Mouse (Mus musculus) layer of hippocampus, adult 9-11 months (tissue): ENCODE measurements at regions not wholly inside any gene's neighbourhood (a gene's known extent, or its start where the extent isn't known, plus 50 kb on each side); places are given as distances from the start of the nearest gene placed in this dataset.
"Not testable (repeated sequence)": the region's sequence is repeated elsewhere in the genome, so short reads cannot be mapped to it uniquely, and the experiment has no call there.

Experiments used
- DNase-seq: peaks from one replicate; pipeline ENCODE4 v3.0.0; 2022

- DNase-seq, result peak; percentile 4
These were observed 169.2 kb upstream of the Hddc2 start for GRCm38 (mm10) chr10:31143856-31144488.

DNA sequence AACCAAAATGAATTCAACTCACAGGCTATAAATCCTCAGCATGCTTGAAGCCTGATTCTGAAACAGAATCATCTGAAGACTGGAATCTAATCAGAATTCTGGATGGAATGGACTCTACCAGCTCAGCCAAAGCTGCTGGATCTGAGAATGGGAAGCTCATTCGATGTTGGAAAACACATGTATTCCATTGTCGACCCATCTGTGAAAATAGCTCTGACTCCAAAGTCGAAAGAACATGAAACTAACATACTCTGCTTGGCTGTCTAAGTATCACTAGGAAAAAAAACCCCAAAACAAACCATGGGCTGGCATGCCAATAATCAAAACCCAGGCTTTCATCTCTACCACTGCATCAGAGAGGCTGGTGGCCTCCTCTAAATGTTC, 168.7 kb upstream of the Hddc2 start:
- no peak for DNase-seq

DNA sequence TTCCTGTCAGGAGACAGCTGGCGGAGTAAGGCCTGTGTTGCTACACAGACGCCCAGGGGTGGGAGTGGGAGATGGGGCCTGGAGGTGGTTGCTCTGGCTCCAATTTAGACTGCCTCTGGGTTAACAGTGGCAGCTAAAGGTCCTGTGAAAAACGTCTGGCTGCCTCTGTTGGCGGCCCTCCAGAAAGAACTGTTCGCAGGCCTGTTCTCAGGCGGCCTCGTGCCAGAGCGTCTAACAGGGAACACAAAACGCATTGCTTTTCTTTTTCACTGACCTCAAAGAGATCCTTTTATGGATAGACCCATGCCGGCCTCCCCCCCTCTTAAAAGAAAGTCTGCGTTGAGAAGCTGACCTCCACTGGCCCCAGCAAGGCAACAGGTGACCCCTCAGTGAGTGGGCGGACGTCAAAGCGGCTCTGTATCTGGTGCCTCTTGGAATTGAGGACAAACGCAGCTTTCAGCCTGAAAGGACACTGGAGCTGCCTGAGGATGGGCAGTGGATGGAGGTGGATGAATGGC, 140.0 kb upstream of the Hddc2 start:
- peak; percentile 69 for DNase-seq

GRCm38 (mm10) chr10:31189577-31189976, 123.6 kb upstream of the Hddc2 start:
- no peak for DNase-seq

DNA sequence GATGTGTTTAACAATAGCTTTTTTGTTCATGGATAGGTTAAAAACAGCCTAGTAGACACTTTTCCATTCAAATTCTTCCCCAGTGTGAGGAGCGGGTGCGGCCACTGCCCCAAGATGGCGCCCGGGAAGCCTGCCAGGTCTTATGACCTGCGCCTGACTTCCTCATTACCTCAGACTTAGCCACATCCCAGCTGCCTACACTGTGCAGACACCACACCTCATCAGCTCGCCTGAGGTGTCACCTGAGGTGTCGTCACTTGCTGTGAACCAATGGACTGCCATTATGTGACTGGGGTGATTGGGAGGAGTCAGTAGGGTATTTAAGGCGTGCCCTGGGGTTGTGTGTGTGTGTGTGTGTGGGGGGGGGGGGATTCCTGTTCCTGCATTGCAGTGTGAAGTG, 101.0 kb upstream of the Hddc2 start:
- not testable (repeated sequence) for DNase-seq

GRCm38 (mm10) chr10:31212778-31213454, 100.3 kb upstream of the Hddc2 start:
- DNase-seq, result no peak

DNA sequence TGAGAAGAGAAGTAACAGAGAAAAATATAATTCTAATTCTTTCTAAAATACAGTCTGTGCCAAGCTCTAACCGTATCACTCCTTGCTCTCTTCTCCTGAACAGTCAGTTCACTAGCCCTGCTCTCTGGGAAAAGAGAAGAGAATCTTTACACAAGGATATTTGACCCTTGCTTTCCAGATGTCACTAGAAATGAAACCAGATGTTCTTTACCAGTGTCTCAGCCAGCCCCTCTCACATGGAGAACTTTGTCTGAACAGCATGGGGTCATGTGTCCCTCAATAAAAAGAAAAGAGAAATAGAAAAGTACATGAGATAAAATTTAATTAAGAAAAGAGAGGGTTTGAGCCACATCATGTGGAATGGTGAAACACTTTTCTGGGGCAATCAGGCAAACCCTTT, 91.3 kb upstream of the Hddc2 start:
- DNase-seq, result no peak

GRCm38 (mm10) chr10:31229078-31229477, 84.1 kb upstream of the Hddc2 start:
- no peak for DNase-seq

DNA sequence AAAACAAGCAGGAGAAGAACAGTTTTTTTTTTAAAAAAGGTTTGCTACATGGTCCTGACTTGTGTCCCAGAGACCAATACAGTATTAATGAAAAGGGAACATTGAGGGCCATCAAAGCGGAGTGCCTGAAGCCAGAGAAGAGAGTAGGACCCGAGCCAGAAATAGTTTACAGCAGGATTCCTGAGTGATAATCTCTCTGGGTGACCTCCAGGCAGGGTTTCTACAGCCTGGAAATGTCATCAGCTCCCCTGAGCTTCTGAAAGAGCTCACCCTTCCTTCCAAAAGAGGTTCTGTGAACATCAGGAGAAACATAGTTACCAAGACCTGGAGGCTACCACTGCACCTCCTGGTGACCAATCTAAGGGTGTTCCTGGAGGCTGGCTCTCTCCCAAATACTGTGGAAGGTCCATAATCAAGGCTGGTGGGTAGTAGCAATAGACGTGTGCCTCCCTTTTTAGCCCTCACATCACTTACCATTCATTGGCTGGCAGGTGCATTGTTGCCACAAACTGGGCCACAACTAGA, 70.7 kb upstream of the Hddc2 start:
- no peak for DNase-seq

DNA sequence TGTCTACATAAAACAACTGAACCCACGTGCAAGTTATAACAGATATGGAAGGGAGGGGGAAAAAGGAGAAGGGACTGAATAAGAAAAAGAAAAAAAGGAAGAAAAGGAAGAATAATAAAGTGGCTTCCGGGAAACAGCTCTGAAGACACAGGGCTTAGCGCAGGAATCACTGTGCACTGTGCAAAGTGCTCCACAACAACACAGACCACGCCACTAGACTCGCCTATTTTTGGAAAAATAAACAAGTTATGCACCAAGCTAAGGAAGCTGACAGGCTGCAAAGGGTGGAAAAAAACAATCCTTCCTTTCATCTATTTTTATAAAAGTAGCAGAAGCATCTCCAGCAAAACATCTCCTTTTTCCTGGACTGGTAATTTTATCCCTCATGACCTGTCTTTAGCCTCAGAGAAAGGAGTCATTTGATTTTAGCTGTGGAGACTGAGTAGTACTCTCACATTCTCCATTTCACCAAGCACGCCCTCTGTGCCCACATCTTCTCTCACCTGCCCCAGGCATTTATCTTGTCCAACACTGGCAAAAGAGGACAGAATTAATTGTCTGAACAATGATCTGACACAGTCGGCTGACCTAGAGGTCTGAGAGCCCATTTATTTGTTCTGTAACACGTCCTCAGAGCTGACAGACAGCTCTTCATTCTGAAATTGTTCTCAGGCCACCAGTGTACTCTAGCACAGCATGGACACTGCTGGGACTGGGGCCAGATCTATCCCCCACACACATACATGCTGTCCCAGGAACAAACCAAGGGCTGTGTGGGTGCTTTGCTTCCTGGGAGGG, 60.4 kb upstream of the Hddc2 start:
- peak; percentile 20 for DNase-seq

- no peak for DNase-seq
These were observed 56.2 kb upstream of the Hddc2 start for GRCm38 (mm10) chr10:31256934-31257333.

- DNase-seq, result no peak
These were observed 55.6 kb upstream of the Hddc2 start for GRCm38 (mm10) chr10:31257611-31258010.

- DNase-seq, result no peak
These were observed 52.3 kb upstream of the Hddc2 start for GRCm38 (mm10) chr10:31260914-31261313.
